Mouse (Mus musculus) hematopoietic stem cell, adult 5-6 weeks (primary cell): ENCODE measurements around the gene Eif4g1. TPM values are rescaled to one million over a fixed set of nuclear protein-coding genes. Genes with fewer than 3 reads are reported as not detected.
"Not testable (repeated sequence)": the region's sequence is repeated elsewhere in the genome, so short reads cannot be mapped to it uniquely, and the experiment has no call there.

ENCODE experiments used
- ATAC-seq, 2 experiments: fragments of 125-278 bp in 1 of 2; replicated peaks in 1 of 2; 2 replicates each; pipeline ENCODE4 v1.8.0; 2016 to 2017; ENCODE audit warnings: inconsistent platforms in 2 of 2, mild to moderate bottlenecking in 2 of 2, moderate number of reproducible peaks in 2 of 2, low read depth in 1 of 2, moderate TSS enrichment in 1 of 2; ENCODE audit not compliant: low FRiP score in 2 of 2, poor library complexity in 2 of 2, severe bottlenecking in 2 of 2, insufficient read depth in 1 of 2, low TSS enrichment in 1 of 2
- total RNA-seq: library from RNA; stranded (forward); fragments of 172-1452, 232-1000 nt; gene quantifications from 2 replicates; pipeline ENCODE4 v1.2.3, GENCODE M21; 2017

The Eif4g1 gene
- 212 and 290 TPM in 2 replicates for total RNA-seq

- ATAC-seq: not testable (repeated sequence)
Measured at GRCm38 (mm10) chr16:20668013-20668412, at the start of gene Eif4g1. TSS of gene Eif4g1 (plus strand) at chr16:20668313.

DNA sequence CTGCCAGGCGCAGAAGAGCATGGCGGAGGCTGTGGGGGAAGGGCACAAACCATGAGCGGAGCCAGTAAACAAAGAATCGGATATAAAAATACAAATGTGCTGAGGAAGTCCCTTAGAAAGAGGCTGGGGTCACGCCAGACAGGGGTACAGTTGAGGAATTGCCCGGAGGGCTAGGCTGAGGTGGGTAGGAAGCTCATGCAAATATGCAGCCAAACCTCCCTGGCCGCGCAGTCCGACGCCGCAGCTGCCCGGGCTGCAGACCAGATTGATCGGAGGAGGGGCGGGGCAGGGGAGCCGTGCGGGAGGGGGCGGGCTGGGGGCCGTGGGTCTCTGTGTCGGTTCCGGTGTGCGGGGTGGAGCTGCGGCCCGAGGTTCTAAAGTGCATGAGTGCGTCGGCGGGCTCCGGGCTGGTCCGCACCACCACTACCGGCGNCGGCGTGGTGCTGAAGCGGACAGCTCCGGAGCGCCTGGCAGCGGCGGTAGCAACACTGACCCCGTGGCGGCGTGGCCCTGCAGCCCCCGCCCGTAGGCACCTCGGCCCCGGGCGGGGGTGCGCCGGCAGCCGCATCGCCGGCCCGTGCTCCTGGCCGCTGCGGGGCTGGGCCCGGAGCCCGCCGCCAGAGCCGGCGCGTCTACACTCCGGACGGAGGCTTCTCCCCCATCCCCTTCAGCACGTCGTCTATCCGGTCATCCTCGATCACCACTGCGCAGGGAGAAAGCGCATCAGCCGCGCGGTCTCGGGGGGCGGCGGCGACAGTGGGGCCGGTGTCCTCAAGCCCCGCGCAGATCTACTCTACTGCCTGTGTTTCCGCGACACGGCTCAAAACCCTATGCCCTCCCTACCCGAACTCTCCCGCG, 48.3 kb upstream of the Eif4g1 start:
- peak; percentile 51 to 52; a peak in 3 of 4 replicates for ATAC-seq

DNA sequence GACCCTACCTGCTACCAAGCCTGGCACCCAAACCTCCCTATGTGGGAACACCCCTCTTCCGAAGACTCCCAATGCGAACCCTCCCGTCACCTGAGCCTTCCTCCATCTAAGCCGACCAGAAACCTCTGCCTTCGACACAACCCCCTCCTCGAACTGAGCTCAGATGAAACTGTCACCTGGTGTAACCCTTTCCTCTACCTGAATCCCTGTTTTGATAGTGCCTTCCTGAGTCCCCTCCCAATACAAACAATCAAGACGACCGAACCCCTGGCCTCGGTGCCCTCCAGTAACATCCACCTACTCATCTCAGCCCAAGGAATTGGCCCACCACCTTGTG, 47.7 kb upstream of the Eif4g1 start:
- no peak for ATAC-seq

DNA sequence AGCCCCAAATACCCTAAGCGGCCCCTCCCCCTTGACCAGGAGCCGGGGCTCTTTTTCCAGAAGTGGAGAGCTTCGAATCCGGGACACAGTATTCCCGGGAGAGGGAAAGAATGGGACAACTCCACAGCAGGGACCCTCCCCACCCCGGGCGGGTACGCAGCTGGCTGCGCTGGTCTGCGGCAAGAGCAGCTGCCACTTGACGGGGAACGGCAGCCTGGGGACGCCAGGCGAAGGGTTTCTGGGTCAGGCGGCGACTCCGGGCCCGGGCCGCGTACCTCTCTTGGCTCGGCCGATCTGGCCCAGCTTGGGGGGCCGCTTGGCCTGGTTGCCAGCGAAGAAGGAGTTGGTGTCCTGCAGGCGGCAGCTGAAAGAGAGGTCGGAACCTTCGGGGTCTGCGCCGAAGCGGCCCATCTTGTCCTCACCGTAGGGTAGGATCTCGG, 47.3 kb upstream of the Eif4g1 start:
- no peak for ATAC-seq

DNA sequence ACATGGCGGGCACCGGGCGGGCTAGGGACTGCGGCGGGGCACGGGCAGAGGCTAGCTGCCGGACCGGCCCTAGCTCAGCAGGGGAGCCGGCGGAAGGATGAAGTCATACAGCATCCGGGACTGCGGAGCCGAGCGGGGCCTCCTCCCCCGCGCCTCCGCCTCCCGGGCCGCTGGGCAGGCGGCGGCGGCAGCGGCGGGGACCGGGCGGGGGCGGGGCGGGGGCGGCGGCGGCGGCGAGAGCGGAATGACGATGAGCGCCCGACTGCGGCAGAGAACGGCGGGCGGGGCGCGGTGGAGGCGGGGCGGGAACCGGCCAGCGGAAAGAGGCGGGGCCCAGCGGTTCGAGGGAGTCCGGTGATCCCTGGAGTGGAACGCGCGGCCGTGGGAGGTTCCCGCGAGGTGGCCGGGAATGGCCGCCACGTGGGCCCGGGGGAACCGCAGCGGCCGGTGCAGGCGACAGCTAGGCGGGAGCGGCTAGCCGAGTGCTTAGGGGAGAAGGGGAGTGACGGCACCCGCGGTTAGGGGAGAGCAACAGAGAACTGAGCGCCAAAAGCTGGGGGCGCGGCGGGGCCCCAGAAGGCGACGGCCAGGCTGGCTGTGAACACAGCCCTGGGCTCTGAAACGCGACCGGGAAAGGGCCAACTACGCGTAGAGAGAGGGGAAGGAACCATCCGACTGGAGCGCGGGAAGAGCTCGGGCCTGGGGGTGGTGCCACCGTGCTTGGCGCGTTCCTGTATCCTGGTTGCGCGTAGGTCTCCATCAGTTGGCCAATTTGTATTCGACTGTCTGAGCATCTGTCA, 46.7 kb upstream of the Eif4g1 start, which contains the start of gene Camk2n2:
Camk2n2 (minus strand) TSS at position 97 of the 800 bp plus-strand sequence.
- ATAC-seq: peak; percentile 12 to 37; a peak in 1 of 4 replicates

- peak; percentile 51 to 58 for ATAC-seq
Measured at GRCm38 (mm10) chr16:20621991-20622685, 46.0 kb upstream of the Eif4g1 start.

GRCm38 (mm10) chr16:20623211-20623610, 44.9 kb upstream of the Eif4g1 start:
- ATAC-seq: no peak

DNA sequence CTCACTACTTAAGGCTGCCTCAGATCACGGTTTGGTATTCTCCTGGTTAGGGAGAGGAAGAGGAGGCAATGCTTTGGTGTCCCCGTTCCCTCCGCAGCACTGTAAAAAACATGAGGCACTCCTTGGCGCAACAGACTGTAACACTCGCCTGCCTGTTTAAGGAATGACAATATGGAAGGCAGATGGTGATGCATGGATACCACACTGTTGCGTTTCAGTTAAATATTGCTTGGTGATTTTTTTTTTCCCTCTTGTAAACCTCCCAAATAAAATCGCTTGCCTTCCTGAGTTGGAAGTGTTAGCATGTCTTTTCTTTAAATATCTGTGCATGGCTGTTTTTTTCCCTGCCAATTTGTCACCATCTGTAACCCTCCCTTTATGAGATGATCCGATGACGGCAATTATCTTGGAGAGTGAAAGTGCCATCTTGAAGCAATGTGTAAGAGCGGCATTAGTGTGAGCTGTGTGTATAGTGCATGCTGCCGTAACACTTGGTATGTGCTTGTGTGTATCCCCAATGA, 39.2 kb upstream of the Eif4g1 start:
- ATAC-seq: no peak

GRCm38 (mm10) chr16:20629731-20630634, 38.1 kb upstream of the Eif4g1 start, which contains the start of gene Ece2:
TSS of gene Ece2 (plus strand) at chr16:20629828.
- ATAC-seq: peak; percentile 7 to 48; a peak in 2 of 4 replicates

DNA sequence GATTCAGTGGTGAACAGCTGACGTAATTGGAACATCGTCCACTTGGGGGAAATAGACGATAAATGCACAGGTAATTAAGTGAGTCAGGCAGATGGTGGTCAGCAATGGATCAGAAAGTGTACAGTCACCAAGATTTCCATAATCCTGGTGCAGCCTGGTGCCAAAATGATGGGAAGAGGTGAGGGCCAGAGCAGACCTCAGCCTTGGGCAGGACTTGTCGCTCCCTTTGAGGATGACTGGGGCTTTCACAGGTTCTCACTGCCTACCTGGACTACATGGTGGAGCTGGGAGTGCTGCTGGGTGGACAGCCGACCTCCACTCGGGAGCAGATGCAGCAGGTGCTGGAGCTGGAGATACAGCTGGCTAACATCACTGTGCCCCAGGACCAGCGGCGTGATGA, 30.7 kb upstream of the Eif4g1 start:
- ATAC-seq: no peak

DNA sequence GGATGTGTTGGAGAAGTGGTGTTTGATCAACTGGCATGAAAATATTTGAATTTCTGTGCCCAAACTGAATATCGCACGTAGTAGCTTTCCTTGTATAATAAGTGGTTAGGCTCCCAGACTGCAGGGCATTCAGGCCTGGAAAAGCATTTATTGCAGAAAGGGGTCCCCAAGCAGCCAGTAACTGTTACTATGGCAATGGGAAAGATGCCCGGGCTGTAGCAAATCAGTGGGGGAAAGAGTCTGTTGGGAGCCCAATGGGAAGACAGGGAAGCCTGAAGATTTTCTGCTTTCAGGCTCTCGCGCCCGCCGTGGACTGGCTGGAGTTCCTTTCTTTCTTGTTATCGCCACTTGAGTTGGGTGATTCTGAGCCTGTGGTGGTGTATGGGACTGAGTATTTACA, 29.7 kb upstream of the Eif4g1 start:
- no peak for ATAC-seq

DNA sequence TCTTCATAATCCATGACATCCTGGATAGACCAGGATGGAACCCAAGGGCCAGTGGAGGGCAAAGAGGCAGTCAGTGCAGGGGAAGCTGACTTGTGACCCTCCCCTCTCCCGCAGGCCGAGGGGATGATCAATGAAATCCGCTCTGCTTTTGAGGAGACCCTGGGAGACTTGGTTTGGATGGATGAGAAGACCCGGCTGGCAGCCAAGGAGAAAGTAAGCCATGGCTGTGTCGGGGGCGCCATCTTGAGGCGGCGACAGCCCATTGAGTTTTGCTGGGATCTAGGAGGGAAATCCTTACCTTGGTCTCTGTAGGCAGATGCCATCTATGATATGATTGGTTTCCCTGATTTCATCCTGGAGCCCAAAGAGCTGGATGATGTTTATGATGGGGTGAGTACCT, 26.0 kb upstream of the Eif4g1 start:
- ATAC-seq: peak; percentile 70 to 72; a peak in 3 of 4 replicates

DNA sequence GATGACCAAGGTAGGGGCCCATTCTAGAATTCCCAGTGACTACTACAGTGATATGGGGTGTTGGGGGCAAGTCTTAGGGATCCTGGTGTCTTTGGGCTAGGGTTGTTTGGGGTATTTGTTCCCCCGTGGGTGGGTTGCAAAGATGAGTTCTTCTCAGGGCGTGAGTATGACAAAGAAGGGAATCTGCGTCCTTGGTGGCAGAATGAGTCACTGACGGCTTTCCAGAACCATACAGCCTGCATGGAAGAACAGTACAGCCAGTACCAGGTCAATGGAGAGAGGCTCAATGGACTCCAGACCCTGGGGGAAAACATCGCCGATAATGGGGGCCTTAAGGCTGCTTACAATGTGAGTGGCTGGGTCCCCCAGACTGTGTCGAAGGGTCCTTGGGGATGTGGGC, 24.2 kb upstream of the Eif4g1 start:
- no peak for ATAC-seq

DNA sequence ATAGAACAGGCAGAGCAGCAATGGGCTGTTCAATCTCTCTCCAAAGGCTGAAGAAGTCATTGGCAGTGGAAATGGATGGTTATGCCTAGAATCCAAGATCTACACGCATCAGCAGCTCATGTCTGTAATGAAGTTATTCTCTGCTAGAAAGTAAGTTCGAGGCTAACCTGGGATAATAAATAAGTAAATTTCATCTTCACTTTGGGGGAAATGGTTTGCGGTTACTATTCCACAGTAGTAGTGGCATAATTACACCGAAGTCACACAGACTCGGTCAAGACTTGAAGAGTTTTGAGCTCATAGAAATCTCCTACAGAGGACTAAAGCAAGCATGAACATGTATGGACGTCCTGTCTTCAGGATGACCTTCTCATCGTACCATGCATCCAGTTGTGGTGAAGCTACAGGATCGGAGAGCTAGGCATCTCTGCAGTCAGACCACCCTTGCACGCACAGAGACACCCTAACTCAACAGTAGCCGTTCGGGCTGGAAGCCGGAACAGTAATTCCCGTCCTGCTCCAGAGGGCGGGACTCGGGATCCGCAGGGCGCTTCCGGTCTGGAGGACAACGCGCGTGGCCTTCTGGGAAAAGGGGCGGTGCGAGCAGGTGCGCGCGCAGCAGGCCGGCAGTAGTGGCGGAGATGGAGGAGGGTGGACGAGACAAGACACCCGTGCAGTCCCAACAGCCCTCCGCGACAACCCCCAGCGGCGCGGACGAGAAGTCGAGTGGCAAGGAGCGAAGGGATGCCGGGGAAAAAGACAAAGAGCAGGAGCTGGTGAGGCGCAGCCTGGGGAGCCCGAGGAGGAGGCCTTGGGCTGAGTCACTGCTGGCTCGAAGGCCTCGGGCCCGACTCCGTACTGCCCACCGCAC, 16.8 kb upstream of the Eif4g1 start, which contains the start of gene Psmd2:
Psmd2 (plus strand) TSS at position 577 of the 871 bp plus-strand sequence.
- ATAC-seq: peak; percentile 80 to 98

DNA sequence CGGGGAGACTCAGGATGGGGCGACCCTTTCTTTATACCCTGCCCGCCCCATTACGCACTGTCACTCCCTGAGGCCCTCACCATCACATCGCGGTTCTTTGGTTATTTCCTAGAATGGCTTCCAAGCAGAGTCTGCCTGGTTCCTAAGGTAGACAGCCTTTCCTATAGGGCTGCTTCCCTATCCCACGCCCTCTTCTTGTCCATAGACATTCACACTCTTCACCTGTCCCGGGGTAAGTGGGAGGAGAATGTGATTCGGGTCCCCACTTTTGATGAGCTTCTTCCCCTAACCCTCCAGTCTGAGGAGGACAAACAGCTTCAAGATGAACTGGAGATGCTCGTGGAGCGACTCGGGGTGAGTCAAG, 16.2 kb upstream of the Eif4g1 start:
- no peak for ATAC-seq

- no peak for ATAC-seq
Measured at GRCm38 (mm10) chr16:20653315-20653714, 14.8 kb upstream of the Eif4g1 start.
